Mouse (Mus musculus): ENCODE results near the gene Tsc22d2. TPM values are rescaled to one million over a fixed set of nuclear protein-coding genes. Genes with fewer than 3 reads are reported as not detected.
"Not testable (repeated sequence)": the region's sequence is repeated elsewhere in the genome, so short reads cannot be mapped to it uniquely, and the experiment has no call there.

The Tsc22d2 gene
- polyA plus RNA-seq, 1 experiment from 2014 or later = 17.3 TPM

DNA sequence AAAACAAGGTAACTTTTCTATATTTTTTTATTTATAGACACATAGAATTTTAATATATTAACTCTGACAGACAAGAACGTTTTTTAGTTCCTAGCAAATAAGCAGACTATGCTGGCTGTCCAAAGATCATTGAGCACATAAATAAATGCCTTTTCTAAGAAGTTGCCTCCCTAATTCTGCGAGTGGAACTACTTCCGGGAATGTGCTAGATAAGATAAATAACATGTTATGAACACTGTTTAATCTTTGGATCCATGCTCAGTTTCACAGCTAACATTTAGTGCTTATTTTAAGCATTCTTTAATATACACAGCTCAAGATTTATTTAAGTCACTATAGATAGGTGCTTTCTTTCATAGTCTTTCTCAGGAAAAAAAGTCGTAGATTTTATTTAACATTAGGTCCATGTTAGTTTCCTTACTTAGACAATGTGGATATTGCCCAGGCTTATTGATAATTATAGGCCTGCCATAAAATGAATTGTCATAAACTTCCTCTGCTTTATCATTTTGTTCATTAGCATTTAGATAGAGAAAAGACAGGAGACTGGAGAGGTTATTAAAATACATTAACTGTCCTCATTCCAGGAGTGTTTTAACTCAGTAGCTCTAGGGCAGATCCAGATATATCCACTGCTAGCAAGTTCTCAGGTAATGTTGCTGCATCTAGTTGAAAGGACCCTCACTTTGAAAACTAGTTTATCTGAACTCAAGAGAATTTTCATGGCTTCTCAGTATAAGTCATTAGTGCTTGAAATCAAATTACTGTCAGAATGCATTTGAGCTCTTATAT, 40.1 kb downstream of the Tsc22d2 start:
- Histone ChIP-seq H3K4me2 (ENCODE audit: low read depth, low read length) (no peak overlapping the region), H3K36me3 (ENCODE audit: control insufficient read depth, insufficient read depth, low read length) (peaks cover 5% of the 10 kb centered on the region; the same call in 1 of the 2 replicates), H3K4me1 (ENCODE audit: control insufficient read depth, insufficient read depth, low read length) (no peaks in the 10 kb centered on the region), H3K4me3 (ENCODE audit: low read depth, low read length) (no peak overlapping the region), H3K27me3 (replicated peaks; ENCODE audit: control insufficient read depth, insufficient read depth, low read length) (no peaks in the 10 kb centered on the region), H3K9ac (ENCODE audit: low read depth, low read length) (no peak overlapping the region), H3K9me3 (ENCODE audit: control insufficient read depth, low read length) (no peaks in the 10 kb centered on the region), H3K27ac (replicated peaks; ENCODE audit: low read depth, low read length) (no peak overlapping the region)
- no peak for ATAC-seq (ENCODE audit: low read depth)
- 80% methylated on average over 4 of the region's 4 CpGs for WGBS
- no peak for DNase-seq (ENCODE audit: low spot score)

DNA sequence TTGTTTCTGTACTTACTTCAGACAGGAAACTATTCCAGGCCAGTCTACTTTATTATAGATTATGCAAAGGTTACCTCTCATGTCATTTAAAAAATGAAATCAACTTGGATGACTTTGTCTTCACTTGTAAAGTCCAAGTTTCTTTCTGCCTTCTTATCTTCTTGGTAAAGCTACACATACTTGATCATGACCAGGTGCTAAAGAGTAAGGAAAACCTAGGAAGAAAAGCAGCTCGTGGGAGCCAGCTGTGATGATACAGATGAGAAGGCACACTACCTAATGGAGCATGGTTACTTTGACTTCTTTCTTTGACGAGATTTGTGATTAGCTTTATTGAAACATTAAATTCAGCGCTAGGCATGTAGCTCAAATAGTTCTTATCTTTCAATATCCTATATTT, 40.7 kb downstream of the Tsc22d2 start:
- WGBS = 79% methylated on average over 3 of the region's 3 CpGs
- Histone ChIP-seq H3K4me2 (ENCODE audit: low read depth, low read length) (no peak overlapping the region), H3K9me3 (ENCODE audit: control insufficient read depth, low read length) (no peaks in the 10 kb centered on the region), H3K36me3 (ENCODE audit: control insufficient read depth, insufficient read depth, low read length) (peaks cover 11% of the 10 kb centered on the region), H3K4me1 (ENCODE audit: control insufficient read depth, insufficient read depth, low read length) (no peaks in the 10 kb centered on the region), H3K27ac (replicated peaks; ENCODE audit: low read depth, low read length) (no peak overlapping the region), H3K27me3 (replicated peaks; ENCODE audit: control insufficient read depth, insufficient read depth, low read length) (no peaks in the 10 kb centered on the region), H3K9ac (ENCODE audit: low read depth, low read length) (no peak overlapping the region), H3K4me3 (ENCODE audit: low read depth, low read length) (no peak overlapping the region)
- no peak for ATAC-seq (ENCODE audit: low read depth)
- no peak for DNase-seq (ENCODE audit: low spot score)

DNA sequence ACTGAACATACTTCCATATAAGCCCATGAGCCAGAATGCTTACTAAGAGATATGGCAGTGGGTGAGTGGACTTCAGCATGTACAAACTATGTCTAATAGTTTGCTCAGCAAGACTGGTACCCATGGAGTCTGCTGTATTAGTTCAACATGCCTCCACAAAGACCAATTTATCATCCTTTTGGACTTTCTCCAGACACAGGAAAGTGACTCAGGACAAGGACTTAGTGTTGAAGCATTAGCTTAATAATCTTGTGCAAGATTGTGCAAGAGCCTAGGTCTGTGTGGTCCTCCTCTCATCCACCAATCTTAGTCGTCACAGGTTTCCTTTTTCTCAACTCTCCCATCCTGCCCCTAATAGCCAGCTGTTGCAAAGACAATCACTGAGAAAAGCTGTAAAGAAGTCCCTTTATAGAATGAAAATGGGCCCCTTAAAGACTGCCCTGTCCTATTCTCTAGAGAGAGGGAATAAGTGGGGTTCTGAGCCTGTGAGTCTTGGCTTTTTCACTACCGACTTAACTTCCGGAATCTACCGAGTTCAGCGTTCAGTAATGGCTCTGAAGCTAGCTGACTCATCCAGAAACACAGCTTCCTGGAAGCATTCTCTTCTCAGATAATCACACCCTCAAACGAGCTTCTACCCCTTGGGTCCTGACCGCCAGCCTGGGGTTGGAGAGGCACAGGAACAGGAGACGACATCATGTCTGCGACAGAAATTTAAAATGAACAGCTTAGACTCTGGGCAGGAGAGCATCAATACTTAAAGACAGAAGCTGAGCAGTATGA, 55.3 kb downstream of the Tsc22d2 start:
- H3K4me1 ChIP-seq (ENCODE audit: control insufficient read depth, insufficient read depth, low read length) = no peaks in the 10 kb centered on the region
- H3K27ac ChIP-seq (replicated peaks; ENCODE audit: low read depth, low read length) = no peak overlapping the region
- WGBS = 74% methylated on average over 9 of the region's 9 CpGs
- ATAC-seq (ENCODE audit: low read depth) (no peak), DNase-seq (ENCODE audit: low spot score) (no peak)
- H3K27me3 ChIP-seq (replicated peaks; ENCODE audit: control insufficient read depth, insufficient read depth, low read length) = no peaks in the 10 kb centered on the region
- no peaks in the 10 kb centered on the region for H3K36me3 ChIP-seq (ENCODE audit: control insufficient read depth, insufficient read depth, low read length)
- H3K9me3 ChIP-seq (ENCODE audit: control insufficient read depth, low read length) = no peaks in the 10 kb centered on the region
- H3K9ac ChIP-seq (ENCODE audit: low read depth, low read length) = no peak overlapping the region
- H3K4me2 ChIP-seq (ENCODE audit: low read depth, low read length) = no peak overlapping the region
- no peak overlapping the region for H3K4me3 ChIP-seq (ENCODE audit: low read depth, low read length)

DNA sequence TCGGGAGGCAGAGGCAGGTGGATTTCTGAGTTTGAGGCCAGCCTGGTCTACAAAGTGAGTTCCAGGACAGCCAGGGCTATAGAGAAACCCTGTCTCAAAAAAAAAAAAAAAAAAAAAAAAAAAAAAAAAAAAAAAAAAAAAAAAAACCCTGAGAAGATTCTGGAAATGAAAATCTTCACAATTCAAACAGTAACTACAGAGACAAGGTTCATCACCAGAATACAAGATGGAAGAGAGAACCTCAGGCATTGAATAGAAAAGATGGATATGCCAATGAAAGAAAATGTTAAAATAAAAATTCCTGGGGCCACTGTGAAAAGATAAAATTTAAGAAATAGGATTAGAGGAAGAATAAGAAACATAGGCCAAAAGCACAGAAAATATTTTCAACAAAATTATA, 60.8 kb downstream of the Tsc22d2 start:
- ATAC-seq (ENCODE audit: low read depth); H3K9ac ChIP-seq (ENCODE audit: low read depth, low read length); H3K4me2 ChIP-seq (ENCODE audit: low read depth, low read length); DNase-seq (ENCODE audit: low spot score); H3K4me3 ChIP-seq (ENCODE audit: low read depth, low read length); H3K9me3 ChIP-seq (ENCODE audit: control insufficient read depth, low read length); H3K36me3 ChIP-seq (ENCODE audit: control insufficient read depth, insufficient read depth, low read length); H3K27ac ChIP-seq (replicated peaks; ENCODE audit: low read depth, low read length); H3K4me1 ChIP-seq (ENCODE audit: control insufficient read depth, insufficient read depth, low read length); H3K27me3 ChIP-seq (replicated peaks; ENCODE audit: control insufficient read depth, insufficient read depth, low read length): not testable (repeated sequence)
- 92% methylated on average over 1 of the region's 1 CpGs for WGBS

DNA sequence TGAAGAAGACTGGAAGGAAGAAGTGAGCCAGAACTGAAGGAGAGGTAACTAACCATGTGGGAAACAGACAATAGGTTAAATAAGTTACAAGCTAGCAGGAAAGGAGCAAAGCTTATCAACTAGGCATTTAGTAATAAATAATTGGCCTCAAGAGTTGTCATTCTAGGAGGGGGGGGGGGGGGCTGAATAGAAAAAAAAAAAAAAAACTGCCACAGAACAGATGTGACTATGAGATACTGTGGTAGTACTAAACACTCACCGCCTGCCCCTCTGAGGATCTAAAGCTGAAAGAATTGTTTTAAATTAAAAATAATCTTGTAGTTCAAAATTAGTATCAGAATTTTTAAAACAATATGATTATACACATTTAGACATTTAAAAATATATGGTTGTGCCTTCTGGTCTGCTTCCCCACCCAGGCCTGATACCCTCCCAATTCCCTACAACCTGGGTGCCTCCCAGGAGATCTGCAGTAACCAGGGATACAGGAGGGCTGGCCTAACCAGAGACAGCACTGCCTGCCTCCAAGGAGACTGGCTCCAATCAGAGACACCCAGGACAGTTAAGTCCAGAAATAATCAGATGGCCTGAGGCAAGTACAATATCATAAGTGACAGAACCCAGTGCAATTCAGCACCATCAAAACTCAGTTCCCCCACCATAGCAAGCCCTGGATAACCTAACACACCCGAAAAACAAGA, 64.4 kb downstream of the Tsc22d2 start:
- whole genome bisulfite sequencing = 86% methylated on average over 2 of the region's 2 CpGs
- H3K9ac ChIP-seq (ENCODE audit: low read depth, low read length) = no peak overlapping the region
- no peak overlapping the region for H3K4me2 ChIP-seq (ENCODE audit: low read depth, low read length)
- no peak for DNase-seq (ENCODE audit: low spot score)
- H3K27ac ChIP-seq (replicated peaks; ENCODE audit: low read depth, low read length) = no peak overlapping the region
- 0 out of 2 replicates have a peak, but pooled peaks cover 5% of the 10 kb centered on the region for H3K9me3 ChIP-seq (ENCODE audit: control insufficient read depth, low read length)
- H3K4me1 ChIP-seq (ENCODE audit: control insufficient read depth, insufficient read depth, low read length) = no peaks in the 10 kb centered on the region
- no peak overlapping the region for H3K4me3 ChIP-seq (ENCODE audit: low read depth, low read length)
- no peaks in the 10 kb centered on the region for H3K27me3 ChIP-seq (replicated peaks; ENCODE audit: control insufficient read depth, insufficient read depth, low read length)
- no peak for ATAC-seq (ENCODE audit: low read depth)
- no peaks in the 10 kb centered on the region for H3K36me3 ChIP-seq (ENCODE audit: control insufficient read depth, insufficient read depth, low read length)

DNA sequence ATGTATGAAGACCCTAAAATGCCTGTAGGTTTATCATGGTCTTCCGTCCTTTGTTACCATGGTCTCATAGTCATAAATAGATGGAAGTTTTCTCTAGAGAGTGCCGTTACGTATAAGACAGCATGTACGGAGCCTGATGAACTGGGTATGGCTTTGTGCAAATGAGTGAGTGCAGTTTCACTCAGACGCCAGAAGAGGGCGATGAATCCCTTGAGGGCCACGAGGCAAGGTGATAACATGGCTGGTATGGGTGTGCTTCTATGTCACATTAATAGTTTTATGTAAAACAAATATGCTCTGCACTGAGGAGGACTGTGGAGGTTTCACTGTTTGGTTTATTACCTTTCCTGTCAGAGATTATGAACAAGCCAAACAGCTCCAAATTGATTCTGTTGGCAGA, 71.4 kb downstream of the Tsc22d2 start:
- Histone ChIP-seq H3K27ac (replicated peaks; ENCODE audit: low read depth, low read length) (no peak overlapping the region), H3K4me1 (ENCODE audit: control insufficient read depth, insufficient read depth, low read length) (no peaks in the 10 kb centered on the region), H3K36me3 (ENCODE audit: control insufficient read depth, insufficient read depth, low read length) (no peaks in the 10 kb centered on the region), H3K4me2 (ENCODE audit: low read depth, low read length) (no peak overlapping the region), H3K9me3 (ENCODE audit: control insufficient read depth, low read length) (peaks cover 10% of the 10 kb centered on the region; the same call in 1 of the 2 replicates), H3K9ac (ENCODE audit: low read depth, low read length) (no peak overlapping the region), H3K4me3 (ENCODE audit: low read depth, low read length) (no peak overlapping the region), H3K27me3 (replicated peaks; ENCODE audit: control insufficient read depth, insufficient read depth, low read length) (no peaks in the 10 kb centered on the region)
- ATAC-seq (ENCODE audit: low read depth) (no peak), DNase-seq (ENCODE audit: low spot score) (no peak)
- 74% methylated on average over 7 of the region's 7 CpGs for WGBS

DNA sequence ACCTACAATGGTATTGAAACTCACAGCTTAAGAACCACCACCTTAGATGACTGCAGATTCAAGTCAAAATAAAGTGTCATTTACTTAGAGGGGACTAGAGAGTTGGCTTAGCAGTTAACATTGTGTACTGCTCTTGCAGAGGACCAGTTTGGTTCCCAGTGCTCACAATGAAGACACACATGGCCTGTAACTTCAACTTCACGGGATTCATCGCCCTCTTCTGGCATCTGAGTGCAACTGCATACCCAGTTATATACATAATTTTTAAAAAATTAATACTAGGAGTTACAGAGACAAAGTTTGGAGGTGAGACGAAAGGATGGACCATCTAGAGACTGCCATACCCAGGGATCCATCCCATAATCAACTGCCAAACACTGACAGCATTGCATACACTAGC, 72.6 kb downstream of the Tsc22d2 start:
- Histone ChIP-seq H3K4me3 (ENCODE audit: low read depth, low read length) (no peak overlapping the region), H3K27ac (replicated peaks; ENCODE audit: low read depth, low read length) (no peak overlapping the region), H3K27me3 (replicated peaks; ENCODE audit: control insufficient read depth, insufficient read depth, low read length) (no peaks in the 10 kb centered on the region), H3K9me3 (ENCODE audit: control insufficient read depth, low read length) (peaks cover 10% of the 10 kb centered on the region; the same call in 1 of the 2 replicates), H3K4me1 (ENCODE audit: control insufficient read depth, insufficient read depth, low read length) (no peaks in the 10 kb centered on the region), H3K4me2 (ENCODE audit: low read depth, low read length) (no peak overlapping the region), H3K9ac (ENCODE audit: low read depth, low read length) (no peak overlapping the region), H3K36me3 (ENCODE audit: control insufficient read depth, insufficient read depth, low read length) (no peaks in the 10 kb centered on the region)
- DNase-seq (ENCODE audit: low spot score) (no peak), ATAC-seq (ENCODE audit: low read depth) (no peak)
- 70% methylated on average over 3 of the region's 3 CpGs for WGBS

DNA sequence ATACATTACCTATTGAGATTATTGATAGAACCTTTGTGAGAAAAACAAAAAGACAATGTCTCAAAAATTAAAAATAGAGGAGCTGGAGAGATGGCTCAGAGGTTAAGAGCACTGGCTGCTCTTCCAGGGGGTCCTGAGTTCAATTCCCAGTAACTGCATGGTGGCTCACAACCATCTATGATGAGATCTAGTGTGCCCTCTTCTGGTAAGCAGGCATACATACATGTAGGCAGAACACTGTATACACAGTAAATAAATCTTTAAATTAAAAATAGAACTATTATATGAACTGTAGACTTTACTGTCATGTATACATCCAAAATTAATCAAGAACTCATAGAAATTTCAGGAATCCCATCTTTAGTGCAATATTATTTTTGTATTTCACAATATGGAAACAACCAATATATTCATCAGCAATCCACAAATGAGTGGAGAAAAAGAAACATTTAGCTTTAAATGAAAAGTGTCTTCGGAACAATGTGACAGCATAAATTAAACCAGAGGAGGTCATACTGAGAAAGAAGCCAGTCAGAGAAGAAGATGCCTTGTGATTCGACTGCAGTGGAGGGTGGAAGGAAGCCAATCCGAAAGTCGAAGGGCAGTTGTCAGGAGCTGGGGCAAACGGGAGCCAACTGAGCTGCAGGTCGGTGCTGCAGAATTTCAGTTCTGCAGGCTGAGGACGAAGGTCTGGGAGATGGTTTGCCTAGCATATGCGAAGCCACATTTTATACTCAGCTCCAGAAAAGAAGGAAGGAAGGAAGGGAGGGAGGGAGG, 73.7 kb downstream of the Tsc22d2 start:
- 64% methylated on average over 7 of the region's 8 CpGs for WGBS
- ATAC-seq (ENCODE audit: low read depth) (no peak), DNase-seq (ENCODE audit: low spot score) (no peak)

More for the DNA sequence above, 73.7 kb downstream of the Tsc22d2 start:
- Histone ChIP-seq H3K36me3 (ENCODE audit: control insufficient read depth, insufficient read depth, low read length) (no peaks in the 10 kb centered on the region), H3K4me3 (ENCODE audit: low read depth, low read length) (no peak overlapping the region), H3K9me3 (ENCODE audit: control insufficient read depth, low read length) (peaks cover 7% of the 10 kb centered on the region; the same call in 1 of the 2 replicates), H3K4me1 (ENCODE audit: control insufficient read depth, insufficient read depth, low read length) (no peaks in the 10 kb centered on the region), H3K4me2 (ENCODE audit: low read depth, low read length) (no peak overlapping the region), H3K27ac (replicated peaks; ENCODE audit: low read depth, low read length) (no peak overlapping the region), H3K27me3 (replicated peaks; ENCODE audit: control insufficient read depth, insufficient read depth, low read length) (no peaks in the 10 kb centered on the region), H3K9ac (ENCODE audit: low read depth, low read length) (no peak overlapping the region)

All from embryonic facial prominence, embryonic 14.5 days (tissue).